Mouse (Mus musculus): ENCODE measurements at regions not wholly inside any gene's neighbourhood (a gene's known extent, or its start where the extent isn't known, plus 50 kb on each side); places are given as distances from the start of the nearest gene placed in this dataset.

DNA sequence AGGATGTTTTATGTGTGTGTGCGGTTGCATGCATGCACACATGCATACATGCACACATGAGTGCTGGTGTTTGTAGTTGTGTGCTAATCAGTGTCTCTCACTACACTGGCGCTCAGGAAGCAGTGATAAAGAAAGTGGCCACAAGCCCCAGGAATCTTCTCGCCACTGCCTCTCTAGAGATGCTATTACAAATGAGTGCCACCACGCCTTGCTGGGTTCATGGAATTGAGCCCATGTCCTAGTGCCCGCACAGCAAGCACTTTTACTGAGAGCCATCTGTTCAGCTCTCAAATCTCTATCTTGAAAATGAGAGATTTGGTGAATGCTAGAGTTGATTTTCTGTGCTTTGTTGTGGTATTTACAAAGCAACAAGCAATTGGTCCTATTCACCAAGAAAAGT, 373.3 kb downstream of the Lpin1 start:
- Histone ChIP-seq H3K4me1 (ENCODE audit: control insufficient read depth in 2 of 2, insufficient read depth in 2 of 2, low read length in 2 of 2, poor library complexity in 1 of 2) (no peaks in the 10 kb centered on the region), H3K9ac (ENCODE audit: insufficient read depth, low read depth, low read length, poor library complexity, severe bottlenecking) (no peak overlapping the region), H3K27ac (ENCODE audit: insufficient read depth, low read depth, low read length, poor library complexity, severe bottlenecking) (no peak overlapping the region), H3K9me3 (ENCODE audit: control insufficient read depth, insufficient read depth, low read depth, low read length) (no peaks in the 10 kb centered on the region), H3K4me3 (ENCODE audit: insufficient read depth in 1 of 2, low read depth in 1 of 2, low read length in 2 of 2, poor library complexity in 1 of 2, severe bottlenecking in 1 of 2) (no peak overlapping the region), H3K36me3 (ENCODE audit: control insufficient read depth, insufficient read depth, low read length, poor library complexity, severe bottlenecking) (no peaks in the 10 kb centered on the region)
- no peak for DNase-seq (ENCODE audit: low read depth, low spot score)
- TF ChIP-seq MAFK (IDR thresholded peaks at IDR 0.05; ENCODE audit: insufficient read depth, low read depth, low read length) (no peak), HCFC1 (IDR thresholded peaks at IDR 0.05; ENCODE audit: borderline replicate concordance, insufficient read depth, low read length) (no peak), ZNF384 (IDR thresholded peaks at IDR 0.05; ENCODE audit: low read depth, low read length) (no peak), CHD2 (IDR thresholded peaks at IDR 0.05; ENCODE audit: low read depth, low read length) (no peak), ZC3H11A (IDR thresholded peaks at IDR 0.05; ENCODE audit: borderline replicate concordance, low read depth, low read length) (no peak)
- in situ Hi-C loops (cut with MboI; ENCODE audit: low sequenced_read_pairs in 2 of 2, unreplicated experiment in 2 of 2) = no loop called here

DNA sequence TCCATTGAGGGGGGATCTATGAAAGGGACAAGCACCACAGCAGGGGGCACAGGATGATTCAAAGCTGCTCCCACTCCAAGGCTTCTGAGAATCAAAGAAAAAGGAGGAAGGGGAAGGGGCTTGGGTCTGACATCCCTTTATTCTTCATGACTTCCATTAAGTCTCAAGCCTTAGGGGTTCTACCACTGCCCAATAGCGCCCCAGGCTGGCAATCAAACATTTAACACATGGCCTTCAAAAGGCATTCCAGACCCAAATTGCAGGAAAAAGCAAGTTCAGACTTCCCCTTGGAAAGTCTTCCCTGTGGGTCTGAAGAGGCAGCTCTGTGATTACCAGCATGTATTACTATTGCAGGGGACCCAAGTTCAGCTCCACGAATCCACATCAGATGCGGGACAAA, 377.2 kb downstream of the Lpin1 start:
- Histone ChIP-seq H3K4me3 (ENCODE audit: insufficient read depth in 1 of 2, low read depth in 1 of 2, low read length in 2 of 2, poor library complexity in 1 of 2, severe bottlenecking in 1 of 2) (no peak overlapping the region), H3K27ac (ENCODE audit: insufficient read depth, low read depth, low read length, poor library complexity, severe bottlenecking) (no peak overlapping the region), H3K9me3 (ENCODE audit: control insufficient read depth, insufficient read depth, low read depth, low read length) (no peaks in the 10 kb centered on the region), H3K4me1 (ENCODE audit: control insufficient read depth in 2 of 2, insufficient read depth in 2 of 2, low read length in 2 of 2, poor library complexity in 1 of 2) (no peaks in the 10 kb centered on the region), H3K9ac (ENCODE audit: insufficient read depth, low read depth, low read length, poor library complexity, severe bottlenecking) (no peak overlapping the region), H3K36me3 (ENCODE audit: control insufficient read depth, insufficient read depth, low read length, poor library complexity, severe bottlenecking) (no peaks in the 10 kb centered on the region)
- TF ChIP-seq CHD2 (IDR thresholded peaks at IDR 0.05; ENCODE audit: low read depth, low read length) (no peak), ZNF384 (IDR thresholded peaks at IDR 0.05; ENCODE audit: low read depth, low read length) (no peak), HCFC1 (IDR thresholded peaks at IDR 0.05; ENCODE audit: borderline replicate concordance, insufficient read depth, low read length) (no peak), ZC3H11A (IDR thresholded peaks at IDR 0.05; ENCODE audit: borderline replicate concordance, low read depth, low read length) (no peak), MAFK (IDR thresholded peaks at IDR 0.05; ENCODE audit: insufficient read depth, low read depth, low read length) (no peak)
- in situ Hi-C loops (cut with MboI; ENCODE audit: low sequenced_read_pairs in 2 of 2, unreplicated experiment in 2 of 2) = no loop called here
- no peak for DNase-seq (ENCODE audit: low read depth, low spot score)

DNA sequence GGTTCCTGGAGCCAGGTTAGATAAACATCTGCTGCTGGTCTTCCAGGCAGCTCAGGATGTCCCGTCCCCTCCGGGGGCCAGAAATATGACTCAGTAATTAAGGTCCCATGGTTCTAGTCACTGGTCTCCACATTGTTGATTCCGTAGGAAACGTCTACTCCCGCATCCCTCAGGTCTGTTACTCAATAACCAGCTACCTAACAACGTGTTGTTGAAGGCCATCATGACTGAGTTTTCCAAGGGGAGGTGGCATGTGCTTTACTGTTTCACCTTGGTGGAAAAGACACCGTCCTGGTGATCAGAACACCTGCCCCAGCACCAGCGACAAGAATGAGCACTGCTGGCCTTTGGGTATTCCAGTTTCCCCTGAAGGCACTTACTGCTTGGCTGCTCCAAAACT, 377.9 kb downstream of the Lpin1 start:
- H3K9me3 ChIP-seq (ENCODE audit: control insufficient read depth, insufficient read depth, low read depth, low read length) = no peaks in the 10 kb centered on the region
- no peaks in the 10 kb centered on the region for H3K36me3 ChIP-seq (ENCODE audit: control insufficient read depth, insufficient read depth, low read length, poor library complexity, severe bottlenecking)
- in situ Hi-C loops (cut with MboI; ENCODE audit: low sequenced_read_pairs in 2 of 2, unreplicated experiment in 2 of 2) = no loop called here
- TF ChIP-seq ZNF384 (IDR thresholded peaks at IDR 0.05; ENCODE audit: low read depth, low read length) (no peak), MAFK (IDR thresholded peaks at IDR 0.05; ENCODE audit: insufficient read depth, low read depth, low read length) (no peak), CHD2 (IDR thresholded peaks at IDR 0.05; ENCODE audit: low read depth, low read length) (no peak), HCFC1 (IDR thresholded peaks at IDR 0.05; ENCODE audit: borderline replicate concordance, insufficient read depth, low read length) (no peak), ZC3H11A (IDR thresholded peaks at IDR 0.05; ENCODE audit: borderline replicate concordance, low read depth, low read length) (no peak)
- no peaks in the 10 kb centered on the region for H3K4me1 ChIP-seq (ENCODE audit: control insufficient read depth in 2 of 2, insufficient read depth in 2 of 2, low read length in 2 of 2, poor library complexity in 1 of 2)
- H3K4me3 ChIP-seq (ENCODE audit: insufficient read depth in 1 of 2, low read depth in 1 of 2, low read length in 2 of 2, poor library complexity in 1 of 2, severe bottlenecking in 1 of 2) = no peak overlapping the region
- H3K9ac ChIP-seq (ENCODE audit: insufficient read depth, low read depth, low read length, poor library complexity, severe bottlenecking) = no peak overlapping the region
- DNase-seq (ENCODE audit: low read depth, low spot score) = no peak
- no peak overlapping the region for H3K27ac ChIP-seq (ENCODE audit: insufficient read depth, low read depth, low read length, poor library complexity, severe bottlenecking)

DNA sequence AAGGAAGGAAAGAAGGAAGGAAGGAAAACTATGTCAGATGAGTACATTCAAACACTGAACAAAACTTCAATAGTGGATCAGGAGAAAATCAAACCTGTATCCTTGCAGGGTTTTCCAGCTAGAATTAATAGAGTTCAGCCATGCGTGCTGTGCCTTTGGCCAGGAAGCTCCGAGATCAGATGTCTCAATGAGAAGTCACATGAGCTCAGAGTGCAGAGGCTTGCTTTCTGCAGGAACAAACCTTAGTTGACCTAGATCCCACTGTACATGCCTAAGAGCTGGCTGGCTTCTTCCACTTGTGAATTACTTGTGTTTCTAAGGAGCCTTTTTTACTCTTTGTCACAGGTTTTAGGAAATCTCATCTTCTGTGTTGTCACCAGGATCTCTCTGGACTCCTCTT, 378.7 kb downstream of the Lpin1 start:
- TF ChIP-seq HCFC1 (IDR thresholded peaks at IDR 0.05; ENCODE audit: borderline replicate concordance, insufficient read depth, low read length) = no peak
- no peak for TF ChIP-seq ZC3H11A (IDR thresholded peaks at IDR 0.05; ENCODE audit: borderline replicate concordance, low read depth, low read length)
- no peak for TF ChIP-seq CHD2 (IDR thresholded peaks at IDR 0.05; ENCODE audit: low read depth, low read length)
- no peak for TF ChIP-seq ZNF384 (IDR thresholded peaks at IDR 0.05; ENCODE audit: low read depth, low read length)
- TF ChIP-seq MAFK (IDR thresholded peaks at IDR 0.05; ENCODE audit: insufficient read depth, low read depth, low read length) = no peak
- Histone ChIP-seq H3K36me3 (ENCODE audit: control insufficient read depth, insufficient read depth, low read length, poor library complexity, severe bottlenecking) (no peaks in the 10 kb centered on the region), H3K9ac (ENCODE audit: insufficient read depth, low read depth, low read length, poor library complexity, severe bottlenecking) (no peak overlapping the region), H3K9me3 (ENCODE audit: control insufficient read depth, insufficient read depth, low read depth, low read length) (no peaks in the 10 kb centered on the region), H3K4me1 (ENCODE audit: control insufficient read depth in 2 of 2, insufficient read depth in 2 of 2, low read length in 2 of 2, poor library complexity in 1 of 2) (no peaks in the 10 kb centered on the region), H3K27ac (ENCODE audit: insufficient read depth, low read depth, low read length, poor library complexity, severe bottlenecking) (no peak overlapping the region), H3K4me3 (ENCODE audit: insufficient read depth in 1 of 2, low read depth in 1 of 2, low read length in 2 of 2, poor library complexity in 1 of 2, severe bottlenecking in 1 of 2) (no peak overlapping the region)
- DNase-seq (ENCODE audit: low read depth, low spot score) = no peak
- in situ Hi-C loops (cut with MboI; ENCODE audit: low sequenced_read_pairs in 2 of 2, unreplicated experiment in 2 of 2) = no loop called here

DNA sequence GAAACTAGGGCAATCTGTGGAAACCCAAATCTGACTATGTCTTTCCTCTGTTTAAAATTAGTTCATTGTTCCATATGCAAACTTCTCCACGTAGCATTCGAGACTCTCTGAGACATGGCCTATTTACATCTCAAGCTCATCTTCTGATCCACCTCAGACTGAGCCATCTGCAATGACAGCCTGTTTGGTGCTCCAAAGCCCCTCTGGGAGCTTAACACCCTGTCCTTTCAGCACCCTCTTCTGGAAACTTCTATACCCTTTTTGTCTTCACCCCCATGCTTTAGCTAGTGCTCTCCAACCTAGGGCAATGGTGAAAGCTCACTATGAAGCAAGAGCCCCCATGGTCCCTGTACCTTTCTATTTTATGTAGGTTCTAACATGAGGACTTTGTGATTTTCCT, 379.7 kb downstream of the Lpin1 start:
- TF ChIP-seq CHD2 (IDR thresholded peaks at IDR 0.05; ENCODE audit: low read depth, low read length) (no peak), MAFK (IDR thresholded peaks at IDR 0.05; ENCODE audit: insufficient read depth, low read depth, low read length) (no peak), HCFC1 (IDR thresholded peaks at IDR 0.05; ENCODE audit: borderline replicate concordance, insufficient read depth, low read length) (no peak), ZC3H11A (IDR thresholded peaks at IDR 0.05; ENCODE audit: borderline replicate concordance, low read depth, low read length) (no peak), ZNF384 (IDR thresholded peaks at IDR 0.05; ENCODE audit: low read depth, low read length) (no peak)
- Histone ChIP-seq H3K27ac (ENCODE audit: insufficient read depth, low read depth, low read length, poor library complexity, severe bottlenecking) (no peak overlapping the region), H3K36me3 (ENCODE audit: control insufficient read depth, insufficient read depth, low read length, poor library complexity, severe bottlenecking) (no peaks in the 10 kb centered on the region), H3K9me3 (ENCODE audit: control insufficient read depth, insufficient read depth, low read depth, low read length) (no peaks in the 10 kb centered on the region), H3K4me1 (ENCODE audit: control insufficient read depth in 2 of 2, insufficient read depth in 2 of 2, low read length in 2 of 2, poor library complexity in 1 of 2) (no peaks in the 10 kb centered on the region), H3K4me3 (ENCODE audit: insufficient read depth in 1 of 2, low read depth in 1 of 2, low read length in 2 of 2, poor library complexity in 1 of 2, severe bottlenecking in 1 of 2) (no peak overlapping the region), H3K9ac (ENCODE audit: insufficient read depth, low read depth, low read length, poor library complexity, severe bottlenecking) (no peak overlapping the region)
- in situ Hi-C loops (cut with MboI; ENCODE audit: low sequenced_read_pairs in 2 of 2, unreplicated experiment in 2 of 2) = no loop called here
- no peak for DNase-seq (ENCODE audit: low read depth, low spot score)

Data from ES-E14 (cell line).